Mouse (Mus musculus) lung, embryonic 14.5 days (tissue): ENCODE measurements at regions not wholly inside any gene's neighbourhood (a gene's known extent, or its start where the extent isn't known, plus 50 kb on each side); places are given as distances from the start of the nearest gene placed in this dataset.

Experiments
- ATAC-seq: fragments of 200-750 bp; cut with Nextera tagmentation; 2 replicates; pipeline ENCODE4 v1.8.0; 2017; ENCODE audit warnings: mild to moderate bottlenecking, moderate TSS enrichment, moderate library complexity; ENCODE audit not compliant: insufficient read depth
- DNase-seq: peaks from one replicate; pipeline ENCODE4 v3.0.0-alpha.2; 2015
- H3K27ac ChIP-seq: fragments of 300-500 bp; sonication (generic); 2 replicates; pipeline ENCODE4 v1.5.1; 2014; ENCODE audit warnings: low read depth, mild to moderate bottlenecking, moderate library complexity
- H3K27me3 ChIP-seq: fragments of 300-500 bp; sonication (generic); 2 replicates; pipeline ENCODE4 v1.6.1; 2014; ENCODE audit warnings: low read length, control low read depth; ENCODE audit not compliant: insufficient read depth
- H3K36me3 ChIP-seq: fragments of 300-500 bp; sonication (generic); 2 replicates; pipeline ENCODE4 v1.6.1; 2014; ENCODE audit warnings: control low read depth; ENCODE audit not compliant: insufficient read depth
- H3K4me1 ChIP-seq: fragments of 300-500 bp; sonication (generic); 2 replicates; pipeline ENCODE4 v1.6.1; 2014; ENCODE audit warnings: antibody characterized with exemption, control low read depth; ENCODE audit not compliant: insufficient read depth
- H3K4me2 ChIP-seq: fragments of 300-500 bp; sonication (generic); 2 replicates; pipeline ENCODE4 v1.6.1; 2014; ENCODE audit warnings: mild to moderate bottlenecking
- H3K4me3 ChIP-seq: fragments of 300-500 bp; sonication (generic); 2 replicates; pipeline ENCODE4 v1.5.1; 2014; ENCODE audit warnings: low read depth, low read length
- H3K9ac ChIP-seq: fragments of 300-500 bp; sonication (generic); 2 replicates; pipeline ENCODE4 v1.6.1; 2014
- H3K9me3 ChIP-seq: fragments of 300-500 bp; sonication (generic); 2 replicates; pipeline ENCODE4 v1.6.1; 2016; ENCODE audit warnings: low read depth, low read length, control low read depth
- CTCF ChIP-seq: IDR thresholded peaks from 2 replicates; pipeline ENCODE4 v1.5.1; 2016; ENCODE audit warnings: antibody characterized with exemption, low read depth
- WGBS: fragments of 180-500 bp; shearing (Covaris S2); extraction: QIAGEN DNeasy Blood & Tissue Kit; methylation state at CpG from one replicate; pipeline ENCODE4 v1.1.7; 2014; 5-methylcytosine and 5-hydroxymethylcytosine counted together

DNA sequence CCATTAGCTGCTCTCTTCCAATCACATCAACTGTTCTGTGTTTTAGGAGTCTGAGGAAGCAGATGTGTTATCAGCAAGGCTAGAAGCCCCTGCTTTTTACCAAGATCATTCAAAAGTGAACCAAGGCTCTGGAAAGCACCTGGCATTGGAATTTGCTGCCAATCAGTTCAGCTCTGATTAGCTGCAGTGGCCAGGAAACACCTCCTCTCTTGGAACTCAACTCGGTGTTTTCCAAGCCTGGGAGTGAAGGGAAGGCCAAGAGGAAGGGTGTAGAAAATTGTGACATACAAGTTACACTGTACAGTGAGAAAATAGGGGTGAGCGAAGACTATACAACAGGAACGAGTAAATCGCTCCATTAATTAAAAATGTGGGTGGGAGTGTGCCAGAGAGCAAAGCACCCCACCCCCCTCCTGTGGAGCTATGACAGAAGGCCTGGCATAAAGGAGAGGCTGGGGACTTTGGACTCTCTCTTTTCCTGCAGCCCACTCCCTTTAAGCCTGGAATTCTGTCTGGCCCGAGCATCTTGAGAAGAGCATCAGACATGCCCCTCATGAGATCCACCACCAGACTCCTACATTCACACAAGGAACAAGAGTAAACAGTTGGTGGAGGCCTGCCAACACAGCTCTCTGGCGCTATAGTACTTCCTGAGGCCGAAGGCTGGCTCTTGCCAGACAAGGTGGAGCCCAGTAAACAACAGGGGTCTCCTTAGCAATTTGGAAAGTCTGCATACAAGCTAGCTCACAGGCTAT is 124.9 kb upstream of the Slc44a1 start:
- WGBS, result 36% methylated on average over 7 of the region's 7 CpGs
- Histone ChIP-seq H3K36me3 (no peaks in the 10 kb centered on the region), H3K27me3 (no peaks in the 10 kb centered on the region), H3K4me2 (peak overlapping the region; percentile 38), H3K4me3 (no peak overlapping the region), H3K27ac (peak overlapping the region; percentile 87), H3K9ac (no peak overlapping the region), H3K4me1 (peaks cover 44% of the 10 kb centered on the region), H3K9me3 (no peaks in the 10 kb centered on the region)
- no peak for TF ChIP-seq CTCF
- DNase-seq, result peak; percentile 89
- ATAC-seq, result peak; percentile 78

DNA sequence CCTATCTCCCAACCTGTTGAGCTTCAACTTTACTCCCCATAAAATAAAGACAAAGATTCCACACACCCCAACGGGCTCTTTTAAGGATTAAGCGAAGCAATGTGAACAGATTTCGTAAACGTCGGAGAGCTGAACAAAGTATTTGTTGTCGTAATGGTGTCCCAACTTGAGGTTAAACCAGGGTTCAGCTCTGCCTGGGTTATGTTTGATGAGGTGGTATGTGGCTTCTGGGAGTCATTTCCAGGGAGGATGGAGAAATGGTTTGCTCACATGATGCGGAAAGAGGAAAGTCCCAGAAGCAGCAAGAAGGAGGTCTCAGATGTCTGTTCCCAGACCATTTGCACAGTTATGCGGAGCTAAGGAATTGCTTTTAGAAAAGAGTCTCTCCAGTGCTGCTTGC is 126.1 kb upstream of the Slc44a1 start:
- no peak overlapping the region for H3K9ac ChIP-seq
- no peak for ATAC-seq
- no peaks in the 10 kb centered on the region for H3K9me3 ChIP-seq
- 0 out of 2 replicates have a peak overlapping the region, but pooled peaks have one; percentile 24 for H3K27ac ChIP-seq
- no peaks in the 10 kb centered on the region for H3K27me3 ChIP-seq
- no peak for DNase-seq
- H3K4me2 ChIP-seq, result no peak overlapping the region
- H3K36me3 ChIP-seq, result no peaks in the 10 kb centered on the region
- WGBS, result 72% methylated on average over 8 of the region's 8 CpGs
- no peak for TF ChIP-seq CTCF
- H3K4me1 ChIP-seq, result peaks cover 44% of the 10 kb centered on the region
- no peak overlapping the region for H3K4me3 ChIP-seq

DNA sequence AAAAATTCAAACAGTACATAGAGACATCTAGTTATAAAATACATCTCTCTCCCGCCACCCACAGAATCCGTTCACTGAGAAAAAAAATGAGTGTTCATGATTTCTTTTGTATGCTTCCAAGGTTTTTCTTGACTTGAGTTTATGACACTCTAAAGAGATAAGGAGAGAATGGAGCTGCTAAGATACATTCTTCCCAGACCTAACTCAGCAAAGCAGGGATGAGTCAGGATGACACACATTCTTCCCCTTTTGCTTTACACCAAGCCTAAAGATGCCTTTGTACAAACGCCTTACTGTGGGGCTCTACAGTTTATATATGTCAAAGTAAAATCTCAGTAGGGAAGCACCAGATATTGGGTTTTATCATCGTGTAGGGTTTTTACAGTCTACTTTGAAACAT is 133.1 kb upstream of the Slc44a1 start:
- no peaks in the 10 kb centered on the region for H3K4me1 ChIP-seq
- 35% methylated on average over 4 of the region's 4 CpGs for WGBS

GRCm38 (mm10) chr4:53304782-53305385 is 135.3 kb upstream of the Slc44a1 start:
- Histone ChIP-seq H3K27me3 (no peaks in the 10 kb centered on the region), H3K27ac (no peak overlapping the region)
- 73% methylated on average over 4 of the region's 4 CpGs for WGBS

More for the DNA sequence above, 133.1 kb upstream of the Slc44a1 start:
- no peak overlapping the region for H3K9ac ChIP-seq
- DNase-seq (peak; percentile 46), ATAC-seq (peak; percentile 37; the same call in 1 of the 2 replicates)
- no peaks in the 10 kb centered on the region for H3K9me3 ChIP-seq
- H3K27ac ChIP-seq, result no peak overlapping the region; the same call in 1 of the 2 replicates
- no peaks in the 10 kb centered on the region for H3K36me3 ChIP-seq
- H3K4me3 ChIP-seq, result no peak overlapping the region
- no peak for TF ChIP-seq CTCF
- H3K4me2 ChIP-seq, result no peak overlapping the region
- no peaks in the 10 kb centered on the region for H3K27me3 ChIP-seq

GRCm38 (mm10) chr4:53304290-53304654 is 135.9 kb upstream of the Slc44a1 start:
- DNase-seq (peak; percentile 46), ATAC-seq (peak; percentile 73)
- no peak overlapping the region for H3K4me2 ChIP-seq
- WGBS, result 38% methylated on average over 2 of the region's 2 CpGs
- TF ChIP-seq CTCF, result no peak
- no peaks in the 10 kb centered on the region for H3K36me3 ChIP-seq
- no peak overlapping the region for H3K9ac ChIP-seq
- no peaks in the 10 kb centered on the region for H3K9me3 ChIP-seq
- no peak overlapping the region for H3K27ac ChIP-seq
- H3K4me1 ChIP-seq, result no peaks in the 10 kb centered on the region
- no peak overlapping the region for H3K4me3 ChIP-seq
- H3K27me3 ChIP-seq, result no peaks in the 10 kb centered on the region

More at GRCm38 (mm10) chr4:53304782-53305385, 135.3 kb upstream of the Slc44a1 start:
- ATAC-seq (no peak), DNase-seq (no peak)
- Histone ChIP-seq H3K4me3 (no peak overlapping the region), H3K36me3 (no peaks in the 10 kb centered on the region), H3K9me3 (no peaks in the 10 kb centered on the region), H3K4me1 (no peaks in the 10 kb centered on the region), H3K9ac (no peak overlapping the region), H3K4me2 (no peak overlapping the region)
- TF ChIP-seq CTCF, result no peak

DNA sequence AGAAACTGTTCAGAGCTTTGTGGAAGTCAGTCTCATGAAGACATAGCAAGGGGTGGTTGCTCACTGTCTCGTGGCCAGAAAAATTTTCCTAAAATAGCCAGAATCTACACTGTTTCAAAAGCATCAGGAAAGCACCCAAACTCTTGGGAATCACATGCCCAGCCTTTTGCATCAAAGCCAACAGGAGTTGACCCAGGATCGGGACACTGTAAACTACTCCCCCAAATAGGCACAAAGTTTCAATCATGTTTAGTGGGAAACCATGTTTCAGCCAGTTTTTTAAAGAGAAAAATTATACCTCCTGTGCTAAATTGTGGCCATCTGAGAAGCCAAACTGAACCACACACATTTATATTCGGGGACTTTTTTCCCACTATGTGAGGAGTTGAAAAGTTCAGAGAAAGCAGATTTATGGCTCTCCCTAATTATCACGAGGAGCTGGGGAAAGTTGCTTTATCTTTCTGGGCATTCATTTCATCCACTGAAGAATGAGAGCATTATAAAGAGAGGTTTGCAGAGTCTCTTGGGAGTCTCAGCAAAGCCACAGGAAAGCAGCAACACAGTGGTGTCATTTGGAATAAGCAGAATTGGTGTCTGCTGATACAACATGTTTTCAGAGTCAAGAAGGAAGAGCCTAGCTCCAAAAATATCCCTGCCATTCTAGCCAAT is 136.5 kb upstream of the Slc44a1 start:
- H3K36me3 ChIP-seq, result no peaks in the 10 kb centered on the region
- H3K4me3 ChIP-seq, result no peak overlapping the region
- WGBS, result 35% methylated on average over 4 of the region's 4 CpGs
- no peaks in the 10 kb centered on the region for H3K27me3 ChIP-seq
- no peak overlapping the region for H3K4me2 ChIP-seq
- no peak for DNase-seq
- peak overlapping the region; percentile 4; the same call in 1 of the 2 replicates for H3K27ac ChIP-seq
- no peak overlapping the region for H3K9ac ChIP-seq
- TF ChIP-seq CTCF, result no peak
- H3K4me1 ChIP-seq, result no peaks in the 10 kb centered on the region
- H3K9me3 ChIP-seq, result no peaks in the 10 kb centered on the region
- no peak for ATAC-seq

- no peaks in the 10 kb centered on the region for H3K27me3 ChIP-seq
- ATAC-seq (peak; percentile 69; the same call in 1 of the 2 replicates), DNase-seq (no peak)
- no peak overlapping the region for H3K4me2 ChIP-seq
- H3K9me3 ChIP-seq, result no peaks in the 10 kb centered on the region; the same call in 1 of the 2 replicates
- no peak overlapping the region for H3K9ac ChIP-seq
- no peak overlapping the region for H3K27ac ChIP-seq
- H3K4me3 ChIP-seq, result no peak overlapping the region
- no peaks in the 10 kb centered on the region for H3K36me3 ChIP-seq
- TF ChIP-seq CTCF, result no peak
- peaks cover 4% of the 10 kb centered on the region; the same call in 1 of the 2 replicates for H3K4me1 ChIP-seq
Measured at GRCm38 (mm10) chr4:53297975-53298374, 138.3 kb upstream of the Abca1 start.
